Mouse (Mus musculus): ENCODE measurements around the gene Cyp11a1. TPM values are rescaled to one million over a fixed set of nuclear protein-coding genes. Genes with fewer than 3 reads are reported as not detected.

The Cyp11a1 gene
- polyA plus RNA-seq, 1 experiment from 2014 or later, result 1.0 TPM

DNA sequence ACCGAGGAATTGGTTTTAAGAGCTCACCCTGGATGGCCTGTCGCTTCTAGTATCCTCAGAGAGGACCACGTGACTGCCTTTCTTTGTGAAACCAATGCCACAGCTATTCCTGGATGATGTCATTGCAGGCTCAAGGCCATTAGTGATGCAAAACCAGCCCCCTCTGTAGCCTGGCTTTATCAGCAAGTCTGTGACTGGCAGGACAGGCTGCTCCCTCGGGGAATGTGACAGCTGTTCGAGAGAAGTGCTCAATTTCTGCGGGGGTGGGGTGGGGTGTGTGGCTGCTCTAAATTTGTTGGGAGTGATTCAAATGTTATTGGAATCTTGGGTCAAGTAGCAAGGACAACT lies 2.8 kb downstream of the Cyp11a1 start:
- H3K4me3 ChIP-seq (ENCODE audit: low read depth, low read length), result no peak overlapping the region
- H3K4me1 ChIP-seq (replicated peaks; ENCODE audit: control insufficient read depth, insufficient read depth), result no peaks in the 10 kb centered on the region
- whole genome bisulfite sequencing, result 7% methylated on average over 6 of the region's 6 CpGs
- DNase-seq (ENCODE audit: low spot score), result no peak
- no peak overlapping the region for H3K4me2 ChIP-seq (replicated peaks; ENCODE audit: low read depth)
- no peak overlapping the region for H3K9ac ChIP-seq (ENCODE audit: low read length)
- H3K27me3 ChIP-seq (ENCODE audit: control insufficient read depth, insufficient read depth, low read length), result no peaks in the 10 kb centered on the region
- ATAC-seq (ENCODE audit: low FRiP score, low TSS enrichment), result peak; percentile 53; the same call in 1 of the 2 replicates
- TF ChIP-seq EP300 (optimal IDR thresholded peaks at IDR 0.05), result no peak
- TF ChIP-seq CTCF (IDR thresholded peaks at IDR 0.05; ENCODE audit: low read depth), result no peak
- no peaks in the 10 kb centered on the region for H3K9me3 ChIP-seq (ENCODE audit: control insufficient read depth, low read length)
- no peaks in the 10 kb centered on the region for H3K36me3 ChIP-seq (ENCODE audit: control insufficient read depth, insufficient read depth, low read length)
- no peak overlapping the region for H3K27ac ChIP-seq (replicated peaks)

DNA sequence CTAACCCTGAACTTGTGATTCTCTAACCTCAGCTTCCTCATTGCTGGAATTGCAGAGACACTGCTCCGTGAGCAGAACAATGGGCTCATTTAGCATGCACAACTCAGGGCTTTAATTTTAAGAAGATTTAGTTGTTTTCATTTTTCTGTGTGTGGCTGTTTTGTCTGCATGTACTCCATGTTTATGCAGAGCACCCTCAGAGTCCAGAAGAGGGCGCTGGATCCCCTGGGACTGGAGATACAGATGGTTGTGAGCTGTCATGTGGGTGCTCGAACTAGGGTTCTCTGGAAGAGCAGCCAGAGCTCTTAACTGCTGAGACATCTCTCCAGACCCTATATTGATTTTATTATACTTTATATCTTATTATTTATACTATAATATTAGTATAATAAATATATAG lies 3.4 kb downstream of the Cyp11a1 start:
- Histone ChIP-seq H3K9ac (ENCODE audit: low read length) (no peak overlapping the region), H3K27me3 (ENCODE audit: control insufficient read depth, insufficient read depth, low read length) (no peaks in the 10 kb centered on the region), H3K4me2 (replicated peaks; ENCODE audit: low read depth) (no peak overlapping the region), H3K36me3 (ENCODE audit: control insufficient read depth, insufficient read depth, low read length) (no peaks in the 10 kb centered on the region), H3K4me1 (replicated peaks; ENCODE audit: control insufficient read depth, insufficient read depth) (no peaks in the 10 kb centered on the region), H3K27ac (replicated peaks) (no peak overlapping the region), H3K9me3 (ENCODE audit: control insufficient read depth, low read length) (no peaks in the 10 kb centered on the region), H3K4me3 (ENCODE audit: low read depth, low read length) (no peak overlapping the region)
- DNase-seq (ENCODE audit: low spot score) (no peak), ATAC-seq (ENCODE audit: low FRiP score, low TSS enrichment) (no peak)
- WGBS, result 56% methylated on average over 3 of the region's 3 CpGs
- no peak for TF ChIP-seq EP300 (optimal IDR thresholded peaks at IDR 0.05)
- TF ChIP-seq CTCF (IDR thresholded peaks at IDR 0.05; ENCODE audit: low read depth), result peak; percentile 32

DNA sequence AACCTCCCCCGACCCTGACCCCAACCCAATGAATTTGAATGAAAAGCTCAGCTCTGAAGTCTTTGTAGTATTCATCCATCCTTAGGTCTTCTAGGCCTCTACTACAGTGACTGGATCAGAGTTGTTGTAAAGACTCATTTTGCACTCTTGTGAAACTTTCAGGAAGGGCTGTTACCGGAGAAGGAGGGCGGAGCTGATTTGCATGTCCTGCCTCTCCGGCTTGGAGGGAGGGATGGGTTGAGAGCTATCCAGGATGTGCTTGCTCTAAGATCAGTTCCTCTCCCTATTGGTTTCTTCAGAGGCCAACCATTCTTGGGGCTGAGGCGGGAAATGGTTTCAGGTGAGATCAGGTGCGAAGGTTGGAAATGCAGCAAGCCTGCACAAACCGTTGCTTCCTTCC lies 4.8 kb downstream of the Cyp11a1 start:
- no peaks in the 10 kb centered on the region for H3K4me1 ChIP-seq (replicated peaks; ENCODE audit: control insufficient read depth, insufficient read depth)
- no peaks in the 10 kb centered on the region for H3K36me3 ChIP-seq (ENCODE audit: control insufficient read depth, insufficient read depth, low read length)
- no peak overlapping the region for H3K4me3 ChIP-seq (ENCODE audit: low read depth, low read length)
- no peak overlapping the region for H3K4me2 ChIP-seq (replicated peaks; ENCODE audit: low read depth)
- no peak overlapping the region for H3K27ac ChIP-seq (replicated peaks)
- no peak overlapping the region for H3K9ac ChIP-seq (ENCODE audit: low read length)
- peak; percentile 22 for DNase-seq (ENCODE audit: low spot score)
- 35% methylated on average over 7 of the region's 7 CpGs for WGBS
- ATAC-seq (ENCODE audit: low FRiP score, low TSS enrichment), result no peak
- H3K9me3 ChIP-seq (ENCODE audit: control insufficient read depth, low read length), result no peaks in the 10 kb centered on the region
- no peaks in the 10 kb centered on the region for H3K27me3 ChIP-seq (ENCODE audit: control insufficient read depth, insufficient read depth, low read length)
- TF ChIP-seq EP300 (optimal IDR thresholded peaks at IDR 0.05) (no peak), CTCF (IDR thresholded peaks at IDR 0.05; ENCODE audit: low read depth) (no peak)

DNA sequence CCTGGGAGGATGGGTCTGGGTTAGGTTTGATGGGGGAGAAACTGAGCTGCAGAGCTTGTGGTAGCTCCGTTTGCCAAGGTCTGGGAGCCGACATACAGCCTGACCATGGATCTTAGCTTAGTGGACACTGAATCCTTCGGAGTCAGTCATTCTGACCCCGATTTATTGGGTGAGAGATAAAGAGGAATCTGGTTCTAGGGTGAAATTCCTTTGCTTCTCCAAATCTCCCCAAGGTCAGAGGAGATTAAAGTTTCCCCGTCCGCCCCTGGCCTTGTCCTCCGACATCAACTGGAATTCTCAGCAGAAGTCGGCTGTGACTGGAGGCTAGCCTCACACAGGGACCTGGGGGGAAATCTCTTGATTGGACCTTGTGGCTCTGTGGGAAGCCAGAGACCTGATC lies 5.3 kb downstream of the Cyp11a1 start:
- DNase-seq (ENCODE audit: low spot score) (no peak), ATAC-seq (ENCODE audit: low FRiP score, low TSS enrichment) (no peak)
- H3K27me3 ChIP-seq (ENCODE audit: control insufficient read depth, insufficient read depth, low read length), result no peaks in the 10 kb centered on the region
- H3K36me3 ChIP-seq (ENCODE audit: control insufficient read depth, insufficient read depth, low read length), result no peaks in the 10 kb centered on the region
- no peak overlapping the region for H3K27ac ChIP-seq (replicated peaks)
- WGBS, result 76% methylated on average over 8 of the region's 8 CpGs
- no peak overlapping the region for H3K4me3 ChIP-seq (ENCODE audit: low read depth, low read length)
- no peak for TF ChIP-seq EP300 (optimal IDR thresholded peaks at IDR 0.05)
- no peak for TF ChIP-seq CTCF (IDR thresholded peaks at IDR 0.05; ENCODE audit: low read depth)
- no peaks in the 10 kb centered on the region for H3K4me1 ChIP-seq (replicated peaks; ENCODE audit: control insufficient read depth, insufficient read depth)
- no peaks in the 10 kb centered on the region for H3K9me3 ChIP-seq (ENCODE audit: control insufficient read depth, low read length)
- no peak overlapping the region for H3K4me2 ChIP-seq (replicated peaks; ENCODE audit: low read depth)
- H3K9ac ChIP-seq (ENCODE audit: low read length), result no peak overlapping the region

DNA sequence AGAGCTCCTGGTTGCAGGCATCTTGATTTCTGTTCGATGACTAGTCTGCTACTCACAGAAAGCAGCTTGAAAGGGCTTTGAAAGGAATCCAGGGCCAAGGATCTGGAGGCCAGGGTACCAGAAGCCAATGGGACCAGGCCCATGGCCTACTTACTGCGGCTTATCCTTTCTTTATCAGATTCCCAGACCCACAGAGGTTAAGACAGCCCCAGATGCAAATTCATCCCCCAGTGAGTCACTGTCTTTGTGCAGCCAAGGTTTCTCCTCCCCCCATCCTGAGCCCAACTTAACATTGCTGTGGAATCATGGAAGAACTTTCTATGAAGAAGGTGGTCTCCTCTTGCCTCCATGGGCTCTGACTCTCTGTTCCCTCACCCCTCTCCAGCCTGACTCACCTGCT lies 6.3 kb downstream of the Cyp11a1 start:
- Histone ChIP-seq H3K9me3 (ENCODE audit: control insufficient read depth, low read length) (no peaks in the 10 kb centered on the region), H3K4me3 (ENCODE audit: low read depth, low read length) (no peak overlapping the region), H3K4me2 (replicated peaks; ENCODE audit: low read depth) (no peak overlapping the region), H3K4me1 (replicated peaks; ENCODE audit: control insufficient read depth, insufficient read depth) (no peaks in the 10 kb centered on the region), H3K27me3 (ENCODE audit: control insufficient read depth, insufficient read depth, low read length) (no peaks in the 10 kb centered on the region), H3K9ac (ENCODE audit: low read length) (no peak overlapping the region), H3K27ac (replicated peaks) (no peak overlapping the region), H3K36me3 (ENCODE audit: control insufficient read depth, insufficient read depth, low read length) (no peaks in the 10 kb centered on the region)
- TF ChIP-seq CTCF (IDR thresholded peaks at IDR 0.05; ENCODE audit: low read depth) (no peak), EP300 (optimal IDR thresholded peaks at IDR 0.05) (no peak)
- ATAC-seq (ENCODE audit: low FRiP score, low TSS enrichment), result no peak
- WGBS, result 74% methylated on average over 2 of the region's 2 CpGs
- DNase-seq (ENCODE audit: low spot score), result no peak

DNA sequence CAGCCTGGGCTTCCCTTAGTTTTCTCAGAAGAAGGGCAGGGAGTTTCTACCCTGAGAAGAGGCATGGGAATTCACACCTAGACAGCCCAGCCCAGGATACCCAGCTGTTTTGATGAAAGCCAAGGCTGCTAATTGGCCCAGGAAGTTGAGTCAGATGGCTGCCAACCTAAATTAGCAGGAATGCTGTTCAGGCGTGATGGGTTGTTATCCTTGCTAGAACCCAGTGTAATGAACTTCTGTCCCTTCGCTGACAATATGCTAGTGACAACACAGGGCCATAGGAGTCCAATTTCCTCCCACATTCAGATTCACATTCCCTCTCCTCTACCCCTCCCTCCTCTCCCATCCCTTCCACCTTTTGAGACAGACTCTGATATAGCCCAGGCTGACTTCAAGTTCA lies 6.7 kb downstream of the Cyp11a1 start:
- 63% methylated on average over 2 of the region's 2 CpGs for WGBS
- no peak overlapping the region for H3K4me2 ChIP-seq (replicated peaks; ENCODE audit: low read depth)
- ATAC-seq (ENCODE audit: low FRiP score, low TSS enrichment), result no peak
- DNase-seq (ENCODE audit: low spot score), result no peak
- TF ChIP-seq CTCF (IDR thresholded peaks at IDR 0.05; ENCODE audit: low read depth) (no peak), EP300 (optimal IDR thresholded peaks at IDR 0.05) (no peak)
- no peak overlapping the region for H3K9ac ChIP-seq (ENCODE audit: low read length)
- H3K27ac ChIP-seq (replicated peaks), result no peak overlapping the region
- no peaks in the 10 kb centered on the region for H3K9me3 ChIP-seq (ENCODE audit: control insufficient read depth, low read length)
- no peaks in the 10 kb centered on the region for H3K4me1 ChIP-seq (replicated peaks; ENCODE audit: control insufficient read depth, insufficient read depth)
- no peaks in the 10 kb centered on the region for H3K27me3 ChIP-seq (ENCODE audit: control insufficient read depth, insufficient read depth, low read length)
- H3K4me3 ChIP-seq (ENCODE audit: low read depth, low read length), result no peak overlapping the region
- H3K36me3 ChIP-seq (ENCODE audit: control insufficient read depth, insufficient read depth, low read length), result no peaks in the 10 kb centered on the region

Measured in stomach, postnatal 0 days (tissue).